Mouse (Mus musculus): Measurements from ENCODE around the gene Dhx38. TPM values are rescaled to one million over a fixed set of nuclear protein-coding genes. Genes with fewer than 3 reads are reported as not detected.

Gene Dhx38
- polyA plus RNA-seq, 1 experiment from 2014 or later, result 26.1 TPM

DNA sequence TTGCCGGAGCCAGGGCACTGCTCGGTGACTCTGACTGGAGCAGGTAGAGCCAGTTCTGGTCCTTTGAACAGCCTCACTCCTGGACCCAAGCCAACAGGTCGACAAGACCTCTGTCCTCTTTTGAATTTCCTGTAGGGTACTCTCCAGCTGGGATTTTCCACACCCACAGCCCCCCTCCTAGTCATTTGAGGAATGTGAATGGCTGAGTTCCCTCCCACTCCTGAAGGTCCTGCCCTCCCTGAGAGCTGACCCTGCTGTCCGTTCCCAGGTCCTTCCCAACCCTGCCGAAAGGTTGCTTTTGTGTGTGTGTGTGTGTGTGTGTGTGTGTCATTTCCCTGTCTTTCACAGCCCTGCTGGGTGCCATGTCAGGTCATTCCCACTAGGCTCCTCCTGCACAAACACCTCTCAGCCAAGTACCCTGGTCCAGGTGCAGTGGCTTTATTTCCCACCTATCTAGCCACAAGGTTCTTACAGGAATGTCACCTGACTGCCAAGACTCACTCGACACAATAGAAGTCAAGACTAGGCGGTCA, 21.4 kb upstream of the Dhx38 start:
- DNase-seq (ENCODE audit: low spot score), result no peak
- Histone ChIP-seq H3K4me1 (no peaks in the 10 kb centered on the region), H3K27me3 (ENCODE audit: insufficient read depth, poor library complexity, severe bottlenecking) (no peaks in the 10 kb centered on the region), H3K4me3 (no peak overlapping the region), H3K27ac (no peak overlapping the region), H3K36me3 (peaks cover 5% of the 10 kb centered on the region; the same call in 1 of the 2 replicates), H3K9me3 (peaks cover 3% of the 10 kb centered on the region; the same call in 1 of the 2 replicates)
- WGBS, result 52% methylated on average over 7 of the region's 7 CpGs

DNA sequence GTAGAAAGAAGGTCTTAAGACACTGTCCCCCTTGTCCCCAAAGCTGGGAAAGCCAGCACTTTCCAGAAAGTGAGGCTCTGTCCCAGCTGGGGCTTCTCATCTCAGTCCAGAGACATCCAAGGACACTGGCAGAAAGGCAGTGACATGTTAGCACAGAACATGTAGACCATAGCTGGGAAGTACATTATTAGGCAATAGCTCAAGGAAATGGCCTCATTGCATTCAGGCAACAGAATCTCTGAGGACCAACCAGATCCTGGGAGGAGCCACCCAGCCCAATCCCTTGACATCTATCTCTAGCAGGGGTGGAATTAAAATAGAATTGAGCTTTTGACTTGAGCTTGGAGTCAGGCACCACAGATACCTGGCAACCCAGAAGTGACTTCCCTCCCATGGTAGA, 20.0 kb upstream of the Dhx38 start:
- H3K27ac ChIP-seq, result no peak overlapping the region
- H3K4me3 ChIP-seq, result no peak overlapping the region
- no peak for DNase-seq (ENCODE audit: low spot score)

DNA sequence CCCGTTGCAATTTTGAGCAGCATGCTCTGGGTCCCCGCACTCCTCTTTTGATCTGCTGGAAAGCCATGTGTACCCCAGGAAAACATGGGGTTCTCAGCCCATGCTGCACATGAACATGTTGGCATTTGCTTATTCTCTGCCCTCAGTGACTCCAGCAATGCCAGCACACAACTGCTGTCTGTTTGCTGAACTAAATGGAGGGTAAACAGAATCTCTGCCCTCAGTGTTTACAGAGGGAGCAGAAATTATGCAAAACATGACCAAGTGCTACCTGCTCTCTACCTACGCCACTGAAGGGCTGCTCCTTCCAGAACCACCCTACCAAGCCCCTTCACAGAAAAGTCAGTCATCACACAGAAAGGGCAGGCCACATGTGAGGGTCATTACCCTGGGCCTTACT, 19.2 kb upstream of the Dhx38 start:
- H3K36me3 ChIP-seq, result no peaks in the 10 kb centered on the region

More for the DNA sequence above, 20.0 kb upstream of the Dhx38 start:
- Histone ChIP-seq H3K9me3 (peaks cover 3% of the 10 kb centered on the region; the same call in 1 of the 2 replicates), H3K36me3 (no peaks in the 10 kb centered on the region), H3K27me3 (ENCODE audit: insufficient read depth, poor library complexity, severe bottlenecking) (no peaks in the 10 kb centered on the region), H3K4me1 (no peaks in the 10 kb centered on the region)

DNA sequence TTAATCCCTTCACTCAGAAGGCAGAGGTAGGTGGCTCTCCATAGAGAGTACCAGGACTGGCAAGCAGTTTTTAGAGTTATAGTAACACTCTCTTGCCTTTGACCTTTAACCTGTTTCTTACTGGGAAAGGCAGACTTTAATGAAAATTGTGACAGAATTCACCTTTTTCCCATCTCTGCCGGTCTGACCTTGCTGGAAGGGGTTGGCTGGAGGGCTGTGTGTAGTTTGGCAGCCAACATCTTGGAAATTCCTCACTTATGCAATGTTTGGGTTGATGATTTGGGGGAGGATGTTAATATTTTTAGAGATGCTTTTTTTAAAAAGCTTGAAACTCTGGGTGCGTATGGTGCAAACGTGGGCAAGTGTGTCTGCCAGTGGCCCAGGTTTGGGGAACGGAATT, 18.6 kb upstream of the Dhx38 start:
- Histone ChIP-seq H3K27me3 (ENCODE audit: insufficient read depth, poor library complexity, severe bottlenecking) (no peaks in the 10 kb centered on the region), H3K4me3 (no peak overlapping the region), H3K4me1 (no peaks in the 10 kb centered on the region), H3K27ac (no peak overlapping the region), H3K9me3 (peaks cover 3% of the 10 kb centered on the region; the same call in 1 of the 2 replicates), H3K36me3 (no peaks in the 10 kb centered on the region)
- no peak for DNase-seq (ENCODE audit: low spot score)
- 81% methylated on average over 4 of the region's 4 CpGs for WGBS

More for the DNA sequence above, 19.2 kb upstream of the Dhx38 start:
- no peaks in the 10 kb centered on the region for H3K4me1 ChIP-seq
- no peak overlapping the region for H3K27ac ChIP-seq
- DNase-seq (ENCODE audit: low spot score), result no peak
- H3K4me3 ChIP-seq, result no peak overlapping the region
- peaks cover 3% of the 10 kb centered on the region; the same call in 1 of the 2 replicates for H3K9me3 ChIP-seq
- 82% methylated on average over 3 of the region's 3 CpGs for WGBS
- no peaks in the 10 kb centered on the region for H3K27me3 ChIP-seq (ENCODE audit: insufficient read depth, poor library complexity, severe bottlenecking)

DNA sequence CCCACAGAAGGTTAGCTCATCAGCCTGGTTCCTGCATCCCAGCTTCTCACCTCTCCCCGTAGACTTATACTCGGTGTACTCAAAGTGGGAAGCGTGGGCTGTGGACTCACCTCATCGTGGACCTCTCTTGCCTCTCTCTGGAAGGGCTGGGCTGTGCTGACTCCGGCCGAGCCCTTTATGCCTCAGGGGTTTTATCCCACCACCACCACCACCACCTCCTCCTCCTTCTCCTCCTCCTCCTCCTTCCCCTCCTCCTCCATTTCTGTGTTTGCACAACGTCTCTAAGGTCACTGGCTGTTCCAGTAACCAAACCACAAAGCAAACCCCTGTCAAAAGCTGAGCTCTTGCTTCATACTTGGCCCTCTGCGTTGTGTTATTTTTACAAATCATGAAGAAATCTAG, 13.2 kb upstream of the Dhx38 start, which contains the start of gene Hp:
Gene Hp, minus strand, starts transcription at position 273 of the 402 bp plus-strand sequence.
- Histone ChIP-seq H3K4me1 (no peaks in the 10 kb centered on the region), H3K27ac (no peak within 1 kb of the TSS), H3K36me3 (no peaks in the 10 kb centered on the region), H3K9me3 (peaks cover 1% of the 10 kb centered on the region; the same call in 1 of the 2 replicates), H3K4me3 (no peak within 1 kb of the TSS), H3K27me3 (ENCODE audit: insufficient read depth, poor library complexity, severe bottlenecking) (peaks cover 9% of the 10 kb centered on the region; the same call in 1 of the 2 replicates)
- DNase-seq (ENCODE audit: low spot score), result no peak
- 69% methylated on average over 8 of the region's 8 CpGs for WGBS

DNA sequence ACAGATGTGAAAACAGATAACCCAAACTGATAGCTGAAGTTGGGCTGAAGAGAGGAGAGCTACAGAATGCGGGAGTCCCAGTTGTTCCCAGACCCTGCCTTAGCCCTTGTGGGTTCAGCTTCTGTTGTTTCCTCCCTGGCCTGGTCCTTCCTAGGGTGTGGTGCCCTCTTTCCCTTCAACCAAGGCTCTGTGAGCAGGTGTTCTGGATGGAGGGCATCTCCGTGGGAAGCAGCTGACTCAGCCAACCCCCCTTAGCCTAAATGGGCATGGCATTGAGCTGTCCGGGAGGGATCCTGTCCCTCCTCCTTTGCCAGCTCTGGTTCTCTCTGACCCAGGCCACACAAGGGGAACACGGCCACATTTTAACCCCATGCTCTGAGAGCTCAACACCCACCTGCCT, 10.7 kb upstream of the Dhx38 start:
- Histone ChIP-seq H3K4me1 (no peaks in the 10 kb centered on the region), H3K27me3 (ENCODE audit: insufficient read depth, poor library complexity, severe bottlenecking) (peaks cover 9% of the 10 kb centered on the region; the same call in 1 of the 2 replicates), H3K36me3 (no peaks in the 10 kb centered on the region), H3K27ac (no peak overlapping the region), H3K9me3 (no peaks in the 10 kb centered on the region), H3K4me3 (no peak overlapping the region)
- no peak for DNase-seq (ENCODE audit: low spot score)
- 71% methylated on average over 4 of the region's 4 CpGs for WGBS

DNA sequence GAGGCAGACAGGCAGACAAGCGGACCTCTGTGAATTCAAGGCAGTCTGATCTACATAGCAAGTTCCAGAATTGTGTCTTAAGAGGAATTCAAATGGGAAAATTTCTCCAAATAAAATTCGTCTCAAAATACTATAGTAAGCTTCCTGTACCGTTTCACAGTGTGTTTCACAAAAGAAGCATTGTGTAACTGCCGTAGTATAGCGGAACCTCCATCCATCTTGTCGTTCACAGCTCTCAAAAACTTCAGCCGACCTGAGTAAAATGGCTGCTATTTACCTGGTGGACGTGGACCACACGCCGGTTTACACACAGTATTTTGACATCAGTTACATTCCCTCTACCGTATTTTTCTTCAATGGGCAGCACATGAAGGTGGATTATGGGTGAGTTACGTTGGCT, 5.5 kb upstream of the Dhx38 start:
- no peak overlapping the region for H3K27ac ChIP-seq
- DNase-seq (ENCODE audit: low spot score), result no peak
- 0 out of 2 replicates have a peak, but pooled peaks cover 7% of the 10 kb centered on the region for H3K4me1 ChIP-seq
- H3K9me3 ChIP-seq, result no peaks in the 10 kb centered on the region
- no peak overlapping the region for H3K4me3 ChIP-seq
- H3K27me3 ChIP-seq (ENCODE audit: insufficient read depth, poor library complexity, severe bottlenecking), result no peaks in the 10 kb centered on the region
- 90% methylated on average over 12 of the region's 12 CpGs for WGBS
- H3K36me3 ChIP-seq, result peaks cover 9% of the 10 kb centered on the region; the same call in 1 of the 2 replicates

DNA sequence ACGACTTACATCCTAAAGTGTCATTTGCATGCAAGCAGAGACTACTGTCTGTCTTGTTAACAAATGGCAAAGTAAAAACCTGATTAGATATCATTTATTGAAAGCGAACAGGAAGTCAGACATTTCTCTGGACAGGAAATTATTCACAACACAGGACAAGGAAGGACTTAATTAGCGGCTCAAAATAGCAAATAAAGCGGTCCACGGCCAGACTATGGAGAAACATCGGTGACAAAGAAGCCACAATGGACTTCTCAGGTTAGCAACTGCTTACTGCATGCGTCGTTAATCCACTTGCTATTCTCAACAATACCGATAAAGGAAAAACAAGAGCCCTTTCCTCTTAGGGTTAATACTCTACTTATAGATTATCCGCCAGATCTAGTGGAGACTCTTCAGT, 895 bp downstream of the Dhx38 start:
- H3K4me1 ChIP-seq, result peaks cover 16% of the 10 kb centered on the region
- H3K4me3 ChIP-seq, result peak overlapping the region; percentile 89
- no peaks in the 10 kb centered on the region for H3K27me3 ChIP-seq (ENCODE audit: insufficient read depth, poor library complexity, severe bottlenecking)
- DNase-seq (ENCODE audit: low spot score), result no peak
- peaks cover 35% of the 10 kb centered on the region for H3K36me3 ChIP-seq
- no peaks in the 10 kb centered on the region for H3K9me3 ChIP-seq
- 6% methylated on average over 10 of the region's 10 CpGs for WGBS
- peak overlapping the region; percentile 95 for H3K27ac ChIP-seq

DNA sequence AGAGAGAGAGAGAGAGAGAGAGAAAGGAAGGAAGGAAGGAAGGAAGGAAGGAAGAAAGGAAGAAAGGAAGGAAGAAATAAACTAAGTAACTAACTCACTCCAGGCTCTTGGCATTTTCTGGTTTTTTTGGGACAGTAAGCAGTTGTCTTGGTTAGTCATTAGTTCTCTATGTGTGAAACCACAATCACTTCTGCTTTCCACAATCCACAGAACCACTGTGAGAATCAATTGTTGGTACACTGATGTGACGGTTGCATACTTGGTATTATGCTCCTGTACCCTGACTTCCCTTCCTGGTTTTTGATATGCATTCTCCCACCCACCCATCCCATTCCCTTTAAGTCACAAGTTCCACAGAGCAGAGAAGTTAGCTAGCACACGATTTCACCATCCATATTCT, 1.8 kb downstream of the Dhx38 start:
- DNase-seq (ENCODE audit: low spot score), result no peak
- H3K36me3 ChIP-seq, result peaks cover 39% of the 10 kb centered on the region
- no peaks in the 10 kb centered on the region for H3K9me3 ChIP-seq
- H3K27ac ChIP-seq, result no peak overlapping the region
- peaks cover 16% of the 10 kb centered on the region for H3K4me1 ChIP-seq
- WGBS, result 76% methylated on average over 2 of the region's 2 CpGs
- no peaks in the 10 kb centered on the region for H3K27me3 ChIP-seq (ENCODE audit: insufficient read depth, poor library complexity, severe bottlenecking)
- H3K4me3 ChIP-seq, result no peak overlapping the region

DNA sequence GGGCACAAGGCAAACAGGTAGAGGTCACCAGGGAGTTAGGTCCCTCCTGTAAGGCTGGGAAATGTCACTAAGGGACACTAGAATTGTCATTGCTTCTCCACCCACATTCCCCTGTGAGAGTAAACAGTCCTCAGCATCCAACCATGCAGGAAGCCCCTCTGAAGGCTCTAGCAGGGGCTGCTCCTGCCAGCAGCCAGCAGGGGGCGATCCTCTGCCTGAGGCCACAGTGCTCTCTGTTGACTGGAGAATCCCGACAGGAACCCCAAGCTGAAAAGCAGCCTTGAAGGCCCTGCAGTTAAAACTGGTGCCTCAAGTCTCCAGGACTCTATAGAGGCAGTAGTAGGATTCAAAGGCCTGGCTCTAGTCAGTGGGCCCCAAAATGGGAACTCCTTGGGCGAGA, 14.0 kb downstream of the Dhx38 start:
- Histone ChIP-seq H3K4me3 (no peak overlapping the region), H3K9me3 (no peaks in the 10 kb centered on the region), H3K27ac (no peak overlapping the region), H3K4me1 (no peaks in the 10 kb centered on the region), H3K36me3 (peaks cover 100% of the 10 kb centered on the region), H3K27me3 (ENCODE audit: insufficient read depth, poor library complexity, severe bottlenecking) (no peaks in the 10 kb centered on the region)
- no peak for DNase-seq (ENCODE audit: low spot score)
- 46% methylated on average over 3 of the region's 3 CpGs for WGBS

DNA sequence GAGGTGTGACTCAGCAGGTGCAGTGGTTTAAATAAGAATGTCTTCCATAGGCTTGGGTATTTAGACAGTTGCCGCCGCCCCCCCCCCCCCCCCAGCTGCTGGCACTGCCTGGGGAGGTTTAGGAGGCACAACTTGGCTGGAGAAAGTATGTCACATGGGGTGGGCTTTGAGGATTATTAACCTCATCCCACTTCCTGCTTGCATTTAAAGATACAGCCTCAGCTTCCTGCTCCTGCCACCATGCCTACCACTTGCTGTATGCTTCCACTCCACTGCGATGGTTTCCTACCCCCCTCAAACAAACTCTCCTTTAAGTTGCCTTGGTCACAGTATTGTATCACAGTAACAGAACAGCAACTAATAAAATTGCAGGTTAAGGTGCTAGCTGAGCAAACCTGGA, 21.6 kb downstream of the Dhx38 start:
- Histone ChIP-seq H3K27me3 (ENCODE audit: insufficient read depth, poor library complexity, severe bottlenecking) (no peaks in the 10 kb centered on the region), H3K9me3 (no peaks in the 10 kb centered on the region), H3K36me3 (peaks cover 35% of the 10 kb centered on the region), H3K27ac (no peak overlapping the region), H3K4me1 (no peaks in the 10 kb centered on the region), H3K4me3 (no peak overlapping the region)
- DNase-seq (ENCODE audit: low spot score), result no peak
- 52% methylated on average over 3 of the region's 3 CpGs for WGBS

- Histone ChIP-seq H3K9me3 (no peaks in the 10 kb centered on the region), H3K36me3 (peaks cover 24% of the 10 kb centered on the region), H3K4me3 (no peak overlapping the region), H3K27ac (no peak overlapping the region), H3K4me1 (no peaks in the 10 kb centered on the region), H3K27me3 (ENCODE audit: insufficient read depth, poor library complexity, severe bottlenecking) (no peaks in the 10 kb centered on the region)
- DNase-seq (ENCODE audit: low spot score), result no peak
- WGBS, result 81% methylated on average over 8 of the region's 8 CpGs
Observed at GRCm38 (mm10) chr8:109542748-109543519, 22.7 kb downstream of the Dhx38 start.

- H3K9me3 ChIP-seq, result no peaks in the 10 kb centered on the region
- H3K27ac ChIP-seq, result no peak overlapping the region
- H3K27me3 ChIP-seq (ENCODE audit: insufficient read depth, poor library complexity, severe bottlenecking), result no peaks in the 10 kb centered on the region
- 60% methylated on average over 5 of the region's 5 CpGs for WGBS
- H3K4me3 ChIP-seq, result no peak overlapping the region
- peaks cover 16% of the 10 kb centered on the region for H3K36me3 ChIP-seq
- no peak for DNase-seq (ENCODE audit: low spot score)
- H3K4me1 ChIP-seq, result peaks cover 3% of the 10 kb centered on the region; the same call in 1 of the 2 replicates
Observed at GRCm38 (mm10) chr8:109542165-109542564, 23.5 kb downstream of the Dhx38 start.

Data from heart, embryonic 10.5 days (tissue).